Mouse (Mus musculus): ENCODE measurements around the gene Tmem258.
"Not testable (repeated sequence)": the region's sequence is repeated elsewhere in the genome, so short reads cannot be mapped to it uniquely, and the experiment has no call there.

- TF ChIP-seq POLR2A (IDR thresholded peaks at IDR 0.05; ENCODE audit: borderline replicate concordance, low read depth, low read length); CTCF (IDR thresholded peaks at IDR 0.05; ENCODE audit: low read depth, low read length): not testable (repeated sequence)
Observed at GRCm38 (mm10) chr19:10169692-10170330, 34.0 kb upstream of the Tmem258 start.

Data from bone marrow macrophage, adult 2 months (primary cell).